Mouse (Mus musculus) CD4-positive, CD25-positive, alpha-beta regulatory T cell, adult 4 months (primary cell): Measurements from ENCODE around the gene Hhex. TPM values are rescaled to one million over a fixed set of nuclear protein-coding genes. Genes with fewer than 3 reads are reported as not detected.

Source experiments
- ATAC-seq: one replicate; pipeline ENCODE4 v1.8.0; 2017
- polyA plus RNA-seq, 2 experiments: library from polyadenylated mRNA; unstranded; fragments of 100-300 nt; shearing (Covaris generic); gene quantifications; one replicate each; pipeline ENCODE4 v1.2.1; 2017

Hhex gene
- polyA plus RNA-seq, 2 experiments from 2014 or later: 0.16 to 0.39 TPM

GRCm38 (mm10) chr19:37455528-37455927 is 20.9 kb downstream of the Hhex start:
- ATAC-seq: no peak

- no peak for ATAC-seq
Observed at GRCm38 (mm10) chr19:37455961-37456360, 21.4 kb downstream of the Hhex start.

GRCm38 (mm10) chr19:37458013-37458412 is 23.4 kb downstream of the Hhex start:
- no peak for ATAC-seq

- no peak for ATAC-seq
Observed at GRCm38 (mm10) chr19:37466403-37466802, 31.8 kb downstream of the Hhex start.

- no peak for ATAC-seq
Observed at GRCm38 (mm10) chr19:37466978-37467377, 32.4 kb downstream of the Hhex start.

- no peak for ATAC-seq
Observed at GRCm38 (mm10) chr19:37468841-37469566, 34.4 kb downstream of the Hhex start.

GRCm38 (mm10) chr19:37471680-37472079 is 37.1 kb downstream of the Hhex start:
- no peak for ATAC-seq

GRCm38 (mm10) chr19:37472589-37472988 is 38.0 kb downstream of the Hhex start:
- ATAC-seq: no peak

- no peak for ATAC-seq
Observed at GRCm38 (mm10) chr19:37481704-37482103, 47.1 kb downstream of the Hhex start.

GRCm38 (mm10) chr19:37482556-37483187 is 48.1 kb downstream of the Hhex start:
- no peak for ATAC-seq

- no peak for ATAC-seq
Observed at GRCm38 (mm10) chr19:37484787-37485186, 50.2 kb downstream of the Hhex start.

- ATAC-seq: no peak
Observed at GRCm38 (mm10) chr19:37486801-37487200, 52.2 kb downstream of the Hhex start.

- ATAC-seq: no peak
Observed at GRCm38 (mm10) chr19:37487811-37488475, 53.3 kb downstream of the Hhex start.

GRCm38 (mm10) chr19:37488608-37489262 is 54.1 kb downstream of the Hhex start:
- ATAC-seq: no peak

Other genes starting within 250 kb of the Hhex start
- gene March5, start 227.3 kb upstream of the Hhex start, polyA plus RNA-seq: 10 to 100 TPM in 1 of 2 experiments, 1 to 10 TPM in 1; 6.6 to 14.5 TPM
- gene Cpeb3, start 226.2 kb upstream of the Hhex start, polyA plus RNA-seq: not detected
- 10 to 100 TPM; 56.0 to 64.4 TPM for gene Ide, start 97.0 kb upstream of the Hhex start, polyA plus RNA-seq
- gene Kif11, start 58.4 kb upstream of the Hhex start, polyA plus RNA-seq: 1 to 10 TPM; 3.0 to 6.9 TPM
- gene Exoc6, start 115.6 kb downstream of the Hhex start, polyA plus RNA-seq: 10 to 100 TPM; 33.3 to 41.4 TPM